Mouse (Mus musculus) liver, embryonic 15.5 days (tissue): ENCODE measurements around the gene Wdr24. TPM values are rescaled to one million over a fixed set of nuclear protein-coding genes. Genes with fewer than 3 reads are reported as not detected.

Experiments
- ATAC-seq: fragments of 200-750 bp; cut with Nextera tagmentation; 2 replicates; pipeline ENCODE4 v1.8.0; 2017; ENCODE audit warnings: moderate number of reproducible peaks, mild to moderate bottlenecking, moderate library complexity; ENCODE audit not compliant: insufficient read depth
- H3K27ac ChIP-seq: fragments of 300-500 bp; sonication (generic); replicated peaks from 2 replicates; pipeline ENCODE4 v1.5.1; 2015; ENCODE audit warnings: mild to moderate bottlenecking, inconsistent platforms
- H3K27me3 ChIP-seq: fragments of 300-500 bp; sonication (generic); 2 replicates; pipeline ENCODE4 v1.6.1; 2015; ENCODE audit warnings: mild to moderate bottlenecking, inconsistent platforms
- H3K36me3 ChIP-seq: fragments of 300-500 bp; sonication (generic); replicated peaks from 2 replicates; pipeline ENCODE4 v1.6.1; 2015; ENCODE audit warnings: moderate library complexity, mild to moderate bottlenecking, inconsistent platforms
- H3K4me1 ChIP-seq: fragments of 300-500 bp; sonication (generic); replicated peaks from 2 replicates; pipeline ENCODE4 v1.6.1; 2015; ENCODE audit warnings: inconsistent platforms
- H3K4me2 ChIP-seq: fragments of 300-500 bp; sonication (generic); 2 replicates; pipeline ENCODE4 v1.6.1; 2015; ENCODE audit warnings: moderate library complexity, mild to moderate bottlenecking, inconsistent platforms
- H3K4me3 ChIP-seq: fragments of 300-500 bp; sonication (generic); replicated peaks from 2 replicates; pipeline ENCODE4 v1.5.1; 2015; ENCODE audit warnings: mild to moderate bottlenecking, inconsistent platforms
- H3K9ac ChIP-seq: fragments of 300-500 bp; sonication (generic); 2 replicates; pipeline ENCODE4 v1.6.1; 2015; ENCODE audit warnings: moderate library complexity, mild to moderate bottlenecking, inconsistent platforms
- H3K9me3 ChIP-seq: fragments of 300-500 bp; sonication (generic); replicated peaks from 2 replicates; pipeline ENCODE4 v1.6.1; 2016; ENCODE audit warnings: inconsistent platforms
- WGBS: fragments of 180-500 bp; shearing (Covaris S2); methylation state at CpG from one replicate; pipeline ENCODE4 v1.1.7; 2015; ENCODE audit warnings: mixed read lengths; ENCODE audit not compliant: insufficient replicate concordance; 5-methylcytosine and 5-hydroxymethylcytosine counted together
- polyA plus RNA-seq: library from polyadenylated mRNA; unstranded; fragments of >200 nt; fragmentation: Nextera tagmentation; extraction: Ambion mirVana; gene quantifications from 2 replicates; pipeline ENCODE4 v1.2.1, GENCODE M21; 2015

Wdr24 gene
- polyA plus RNA-seq, 1 experiment from 2014 or later, result 11.7 TPM

- Histone ChIP-seq H3K9me3 (no peaks in the 10 kb centered on the region), H3K27ac (peak overlapping the region; percentile 61), H3K27me3 (no peaks in the 10 kb centered on the region), H3K4me2 (no peak overlapping the region), H3K4me3 (no peak overlapping the region), H3K9ac (no peak overlapping the region), H3K4me1 (peaks cover 82% of the 10 kb centered on the region), H3K36me3 (peaks cover 64% of the 10 kb centered on the region)
- ATAC-seq, result peak; percentile 27; the same call in 1 of the 2 replicates
- WGBS, result 77% methylated on average over 14 of the region's 14 CpGs
Measured at GRCm38 (mm10) chr17:25839455-25840235, 16.2 kb downstream of the Wdr24 start.

GRCm38 (mm10) chr17:25840519-25840918 lies 17.1 kb downstream of the Wdr24 start:
- Histone ChIP-seq H3K9me3 (no peaks in the 10 kb centered on the region), H3K4me3 (no peak overlapping the region), H3K9ac (no peak overlapping the region), H3K4me1 (peaks cover 82% of the 10 kb centered on the region), H3K27me3 (no peaks in the 10 kb centered on the region), H3K27ac (no peak overlapping the region), H3K36me3 (peaks cover 66% of the 10 kb centered on the region), H3K4me2 (no peak overlapping the region)
- no peak for ATAC-seq
- 86% methylated on average over 6 of the region's 6 CpGs for WGBS

- 89% methylated on average over 22 of the region's 22 CpGs for WGBS
- no peak within 1 kb of the TSS for H3K4me3 ChIP-seq
- no peaks in the 10 kb centered on the region for H3K27me3 ChIP-seq
- no peak within 1 kb of the TSS for H3K27ac ChIP-seq
- H3K9ac ChIP-seq, result no peak within 1 kb of the TSS
- ATAC-seq, result no peak
- peaks cover 75% of the 10 kb centered on the region for H3K4me1 ChIP-seq
- peaks cover 72% of the 10 kb centered on the region for H3K36me3 ChIP-seq
- H3K9me3 ChIP-seq, result no peaks in the 10 kb centered on the region
- peak within 1 kb of the TSS; percentile 88; the same call in 1 of the 2 replicates for H3K4me2 ChIP-seq
Measured at GRCm38 (mm10) chr17:25841117-25841880, 17.9 kb downstream of the Wdr24 start, which contains the start of gene Gm20683. Gene Gm20683 (minus strand): TSS chr17:25841763.

- Histone ChIP-seq H3K36me3 (peaks cover 69% of the 10 kb centered on the region), H3K27ac (no peak overlapping the region), H3K27me3 (no peaks in the 10 kb centered on the region), H3K9ac (no peak overlapping the region), H3K4me3 (no peak overlapping the region), H3K4me2 (peak overlapping the region; percentile 88; the same call in 1 of the 2 replicates), H3K9me3 (no peaks in the 10 kb centered on the region), H3K4me1 (peaks cover 63% of the 10 kb centered on the region)
- WGBS, result 79% methylated on average over 3 of the region's 3 CpGs
- ATAC-seq, result no peak
Measured at GRCm38 (mm10) chr17:25842509-25842908, 19.1 kb downstream of the Wdr24 start.

GRCm38 (mm10) chr17:25843122-25843521 lies 19.7 kb downstream of the Wdr24 start:
- WGBS, result 80% methylated on average over 4 of the region's 4 CpGs
- Histone ChIP-seq H3K27ac (peak overlapping the region; percentile 90), H3K4me3 (peak overlapping the region; percentile 93), H3K9me3 (no peaks in the 10 kb centered on the region), H3K4me2 (peak overlapping the region; percentile 88), H3K4me1 (peaks cover 57% of the 10 kb centered on the region), H3K27me3 (no peaks in the 10 kb centered on the region), H3K36me3 (peaks cover 68% of the 10 kb centered on the region), H3K9ac (peak overlapping the region; percentile 85)
- ATAC-seq, result no peak

- Histone ChIP-seq H3K36me3 (peaks cover 69% of the 10 kb centered on the region), H3K4me3 (peak overlapping the region; percentile 93)
- WGBS, result 2% methylated on average over 38 of the region's 38 CpGs
Measured at GRCm38 (mm10) chr17:25843636-25844395, 20.4 kb downstream of the Wdr24 start.

GRCm38 (mm10) chr17:25844396-25844901 lies 21.0 kb downstream of the Wdr24 start, which contains the start of gene Rhot2:
Gene Rhot2 (minus strand): TSS chr17:25844851.
- Histone ChIP-seq H3K9ac (peak within 1 kb of the TSS; percentile 85), H3K27me3 (no peaks in the 10 kb centered on the region), H3K4me1 (peaks cover 47% of the 10 kb centered on the region), H3K4me2 (peak within 1 kb of the TSS; percentile 88), H3K36me3 (peaks cover 66% of the 10 kb centered on the region), H3K27ac (peak within 1 kb of the TSS; percentile 90), H3K4me3 (peak within 1 kb of the TSS; percentile 93), H3K9me3 (no peaks in the 10 kb centered on the region)
- ATAC-seq, result peak; percentile 89
- 1% methylated on average over 21 of the region's 21 CpGs for WGBS

More at GRCm38 (mm10) chr17:25843636-25844395, 20.4 kb downstream of the Wdr24 start:
- peak overlapping the region; percentile 90 for H3K27ac ChIP-seq
- H3K9ac ChIP-seq, result peak overlapping the region; percentile 85
- H3K4me1 ChIP-seq, result peaks cover 53% of the 10 kb centered on the region
- no peaks in the 10 kb centered on the region for H3K27me3 ChIP-seq
- ATAC-seq, result peak; percentile 51
- H3K4me2 ChIP-seq, result peak overlapping the region; percentile 88
- H3K9me3 ChIP-seq, result no peaks in the 10 kb centered on the region

- ATAC-seq, result no peak
- peak overlapping the region; percentile 98 for H3K4me2 ChIP-seq
- no peaks in the 10 kb centered on the region for H3K27me3 ChIP-seq
- peak overlapping the region; percentile 80 for H3K4me3 ChIP-seq
- peaks cover 36% of the 10 kb centered on the region for H3K4me1 ChIP-seq
- peaks cover 22% of the 10 kb centered on the region for H3K36me3 ChIP-seq
- 80% methylated on average over 6 of the region's 6 CpGs for WGBS
- H3K27ac ChIP-seq, result no peak overlapping the region
- no peaks in the 10 kb centered on the region for H3K9me3 ChIP-seq
- peak overlapping the region; percentile 75; the same call in 1 of the 2 replicates for H3K9ac ChIP-seq
Measured at GRCm38 (mm10) chr17:25860229-25860628, 36.8 kb downstream of the Wdr24 start.

- Histone ChIP-seq H3K36me3 (peaks cover 20% of the 10 kb centered on the region), H3K27me3 (no peaks in the 10 kb centered on the region), H3K4me2 (peak within 1 kb of the TSS; percentile 98), H3K4me3 (peak within 1 kb of the TSS; percentile 80), H3K9ac (peak within 1 kb of the TSS; percentile 75), H3K9me3 (no peaks in the 10 kb centered on the region), H3K27ac (peak within 1 kb of the TSS; percentile 68), H3K4me1 (peaks cover 39% of the 10 kb centered on the region)
- peak; percentile 85 for ATAC-seq
- 4% methylated on average over 65 of the region's 65 CpGs for WGBS
Measured at GRCm38 (mm10) chr17:25860832-25861703, 37.6 kb downstream of the Wdr24 start, which contains the start of gene Wdr90. Gene Wdr90 (minus strand): TSS chr17:25861501.
